Mouse (Mus musculus) stomach, postnatal 0 days (tissue): ENCODE measurements around the gene Slain2. TPM values are rescaled to one million over a fixed set of nuclear protein-coding genes. Genes with fewer than 3 reads are reported as not detected.
A peak's percentile ranks its signal among the peaks of the same experiment; 100 is the strongest.

Experiments used
- ATAC-seq: fragments of 200-750 bp; cut with Nextera tagmentation; 2 replicates; pipeline ENCODE4 v1.8.0; 2017; ENCODE audit not compliant: low FRiP score, low TSS enrichment
- DNase-seq: peaks from one replicate; pipeline ENCODE4 v3.0.0-alpha.2; 2016; ENCODE audit warnings: low spot score
- H3K27ac ChIP-seq: fragments of 300-500 bp; sonication (generic); replicated peaks from 2 replicates; pipeline ENCODE4 v1.5.1; 2014; ENCODE audit warnings: mild to moderate bottlenecking, control low read depth
- H3K27me3 ChIP-seq: fragments of 300-500 bp; sonication (generic); 2 replicates; pipeline ENCODE4 v1.6.1; 2014; ENCODE audit warnings: low read length; ENCODE audit not compliant: control insufficient read depth, insufficient read depth
- H3K36me3 ChIP-seq: fragments of 300-500 bp; sonication (generic); 2 replicates; pipeline ENCODE4 v1.6.1; 2014; ENCODE audit warnings: low read length, mixed read lengths; ENCODE audit not compliant: control insufficient read depth, insufficient read depth
- H3K4me1 ChIP-seq: fragments of 300-500 bp; sonication (generic); replicated peaks from 2 replicates; pipeline ENCODE4 v1.6.1; 2014; ENCODE audit warnings: antibody characterized with exemption; ENCODE audit not compliant: control insufficient read depth, insufficient read depth
- H3K4me2 ChIP-seq: fragments of 300-500 bp; sonication (generic); replicated peaks from 2 replicates; pipeline ENCODE4 v1.6.1; 2014; ENCODE audit warnings: low read depth, mild to moderate bottlenecking, control low read depth, moderate library complexity
- H3K4me3 ChIP-seq: fragments of 300-500 bp; sonication (generic); 2 replicates; pipeline ENCODE4 v1.5.1; 2014; ENCODE audit warnings: low read depth, low read length, control low read depth
- H3K9ac ChIP-seq: fragments of 300-500 bp; sonication (generic); 2 replicates; pipeline ENCODE4 v1.6.1; 2014; ENCODE audit warnings: mild to moderate bottlenecking, low read length, control low read depth, mixed read lengths
- H3K9me3 ChIP-seq: fragments of 300-500 bp; sonication (generic); 2 replicates; pipeline ENCODE4 v1.6.1; 2016; ENCODE audit warnings: low read length; ENCODE audit not compliant: control insufficient read depth
- CTCF ChIP-seq: IDR thresholded peaks from 2 replicates; pipeline ENCODE4 v1.5.1; 2016; ENCODE audit warnings: antibody characterized with exemption, low read depth, mild to moderate bottlenecking, moderate library complexity
- EP300 ChIP-seq: optimal IDR thresholded peaks from 2 replicates; pipeline ENCODE3; 2016; ENCODE audit warnings: antibody characterized with exemption
- WGBS: fragments of 180-500 bp; shearing (Covaris S2); extraction: QIAGEN DNeasy Blood & Tissue Kit; methylation state at CpG from one replicate; pipeline ENCODE4 v1.1.7; 2014; 5-methylcytosine and 5-hydroxymethylcytosine counted together
- polyA plus RNA-seq: library from polyadenylated mRNA; unstranded; fragments of >200 nt; fragmentation: Nextera tagmentation; extraction: Ambion mirVana; gene quantifications from 2 replicates; pipeline ENCODE4 v1.2.1, GENCODE M21; 2015

The Slain2 gene
- polyA plus RNA-seq, 1 experiment from 2014 or later: 10.0 TPM

GRCm38 (mm10) chr5:72972934-72973333, 58.8 kb downstream of the Slain2 start:
- no peak overlapping the region for H3K4me2 ChIP-seq
- peak overlapping the region; percentile 3; the same call in 1 of the 2 replicates for H3K27ac ChIP-seq
- H3K9me3 ChIP-seq: no peaks in the 10 kb centered on the region
- no peak overlapping the region for H3K9ac ChIP-seq
- H3K4me3 ChIP-seq: no peak overlapping the region
- 51% methylated on average over 5 of the region's 5 CpGs for WGBS
- 0 out of 2 replicates have a peak, but pooled peaks have one; percentile 47 for ATAC-seq
- H3K27me3 ChIP-seq: no peaks in the 10 kb centered on the region
- TF ChIP-seq EP300 (no peak), CTCF (peak; percentile 57)
- DNase-seq: peak; percentile 32
- no peaks in the 10 kb centered on the region for H3K4me1 ChIP-seq
- H3K36me3 ChIP-seq: peaks cover 4% of the 10 kb centered on the region

- H3K36me3 ChIP-seq: peaks cover under 1% of the 10 kb centered on the region; the same call in 1 of the 2 replicates
- 89% methylated on average over 7 of the region's 7 CpGs for WGBS
Observed at GRCm38 (mm10) chr5:72974602-72975001, 60.5 kb downstream of the Slain2 start, which contains the start of gene Gm10135. TSS of gene Gm10135 (minus strand) at chr5:72974702.

GRCm38 (mm10) chr5:72975996-72976395, 61.9 kb downstream of the Slain2 start:
- DNase-seq (no peak), ATAC-seq (no peak)
- H3K36me3 ChIP-seq: peaks cover 2% of the 10 kb centered on the region; the same call in 1 of the 2 replicates
- no peak overlapping the region for H3K4me2 ChIP-seq
- H3K9ac ChIP-seq: no peak overlapping the region
- H3K4me3 ChIP-seq: no peak overlapping the region
- 89% methylated on average over 6 of the region's 6 CpGs for WGBS
- no peaks in the 10 kb centered on the region for H3K27me3 ChIP-seq
- no peaks in the 10 kb centered on the region for H3K4me1 ChIP-seq
- TF ChIP-seq EP300: no peak
- TF ChIP-seq CTCF: no peak
- H3K27ac ChIP-seq: no peak overlapping the region
- no peaks in the 10 kb centered on the region for H3K9me3 ChIP-seq

More at GRCm38 (mm10) chr5:72974602-72975001, 60.5 kb downstream of the Slain2 start, which contains the start of gene Gm10135:
- DNase-seq (no peak), ATAC-seq (no peak)
- no peaks in the 10 kb centered on the region for H3K4me1 ChIP-seq
- no peaks in the 10 kb centered on the region for H3K9me3 ChIP-seq
- H3K27ac ChIP-seq: no peak within 1 kb of the TSS
- no peak within 1 kb of the TSS for H3K4me2 ChIP-seq
- no peaks in the 10 kb centered on the region for H3K27me3 ChIP-seq
- no peak within 1 kb of the TSS for H3K9ac ChIP-seq
- H3K4me3 ChIP-seq: no peak within 1 kb of the TSS
- TF ChIP-seq EP300: no peak
- no peak for TF ChIP-seq CTCF

GRCm38 (mm10) chr5:72976539-72976938, 62.4 kb downstream of the Slain2 start:
- Histone ChIP-seq H3K27me3 (no peaks in the 10 kb centered on the region), H3K9me3 (no peaks in the 10 kb centered on the region), H3K4me2 (no peak overlapping the region), H3K4me3 (no peak overlapping the region), H3K9ac (no peak overlapping the region), H3K36me3 (0 out of 2 replicates have a peak, but pooled peaks cover 2% of the 10 kb centered on the region), H3K4me1 (no peaks in the 10 kb centered on the region), H3K27ac (no peak overlapping the region)
- ATAC-seq: no peak
- no peak for DNase-seq
- 72% methylated on average over 4 of the region's 4 CpGs for WGBS
- no peak for TF ChIP-seq EP300
- no peak for TF ChIP-seq CTCF

- no peaks in the 10 kb centered on the region for H3K27me3 ChIP-seq
- H3K4me1 ChIP-seq: no peaks in the 10 kb centered on the region
- H3K9me3 ChIP-seq: no peaks in the 10 kb centered on the region
- peak; percentile 92 for TF ChIP-seq CTCF
- no peak for TF ChIP-seq EP300
- WGBS: 4% methylated on average over 2 of the region's 2 CpGs
- no peak overlapping the region for H3K27ac ChIP-seq
- no peak for ATAC-seq
- no peak overlapping the region for H3K4me3 ChIP-seq
- 0 out of 2 replicates have a peak, but pooled peaks cover 2% of the 10 kb centered on the region for H3K36me3 ChIP-seq
- no peak for DNase-seq
- H3K9ac ChIP-seq: no peak overlapping the region
- H3K4me2 ChIP-seq: no peak overlapping the region
Observed at GRCm38 (mm10) chr5:72984091-72984490, 70.0 kb downstream of the Slain2 start.

GRCm38 (mm10) chr5:72987786-72988185, 73.7 kb downstream of the Slain2 start:
- Histone ChIP-seq H3K4me3 (no peak overlapping the region), H3K36me3 (no peaks in the 10 kb centered on the region), H3K4me1 (no peaks in the 10 kb centered on the region), H3K9ac (no peak overlapping the region), H3K27ac (no peak overlapping the region), H3K9me3 (no peaks in the 10 kb centered on the region), H3K4me2 (no peak overlapping the region), H3K27me3 (no peaks in the 10 kb centered on the region)
- 77% methylated on average over 7 of the region's 7 CpGs for WGBS
- no peak for ATAC-seq
- TF ChIP-seq CTCF (no peak), EP300 (no peak)
- DNase-seq: no peak
